Comparison of ENCODE assay signal across 7 mouse cellular contexts in the genomic region with DNA sequence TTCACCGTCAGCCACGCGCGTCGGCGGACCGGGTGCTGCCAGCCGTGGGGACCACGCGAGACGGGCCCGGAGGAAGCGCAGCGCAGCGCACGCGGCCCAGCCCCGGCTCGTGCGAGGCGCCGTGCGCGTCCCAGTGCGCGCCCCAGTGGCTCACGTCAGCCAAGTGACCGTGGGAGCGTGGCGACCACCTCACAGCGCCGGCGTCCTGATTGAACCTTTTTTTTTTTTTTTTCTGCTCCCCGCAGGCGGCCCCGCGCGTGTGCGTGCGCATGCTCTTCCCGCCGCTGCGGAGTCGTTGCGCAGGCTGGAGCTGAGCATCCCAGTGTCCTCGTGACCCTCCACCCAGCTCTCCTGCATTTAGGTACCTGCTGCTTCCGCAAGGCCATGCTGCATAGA. TPM values are rescaled to one million over a fixed set of nuclear protein-coding genes. Genes with fewer than 3 reads are reported as not detected.
DNase-seq lines count a peak whose midpoint lies in the region; ATAC-seq and TF ChIP-seq lines count a peak whose summit lies in the region.

Gene Lonrf2 (minus strand): TSS at position 235 of the 396 bp plus-strand sequence.

- H3K4me2 ChIP-seq in embryonic facial prominence, embryonic 12.5 days (replicated peaks) = peak within 1 kb of the TSS; percentile 100
- peak within 1 kb of the TSS; percentile 97 for H3K4me2 ChIP-seq in hindbrain, embryonic 13.5 days
- peak within 1 kb of the TSS; percentile 100 for H3K4me2 ChIP-seq in limb, embryonic 11.5 days (ENCODE audit: low read depth, severe bottlenecking)

- H3K36me3 ChIP-seq in ES-Bruce4 (ENCODE audit: control insufficient read depth, insufficient read depth, low read length, poor library complexity, severe bottlenecking) = no peaks in the 10 kb centered on the region
- no peaks in the 10 kb centered on the region for H3K36me3 ChIP-seq in G1E (replicated peaks)
- H3K36me3 ChIP-seq in embryonic facial prominence, embryonic 12.5 days = no peaks in the 10 kb centered on the region
- peaks cover 21% of the 10 kb centered on the region for H3K36me3 ChIP-seq in hindbrain, embryonic 13.5 days
- H3K36me3 ChIP-seq in limb, embryonic 11.5 days (ENCODE audit: control insufficient read depth, insufficient read depth, low read length) = no peaks in the 10 kb centered on the region

- no peak for DNase-seq in G1E (ENCODE audit: low spot score)
- peak; percentile 53 for DNase-seq in limb, embryonic 11.5 days (ENCODE audit: low spot score)
- DNase-seq in retina, postnatal 7 days (ENCODE audit: low read depth, low spot score) = peak; percentile 46
- DNase-seq in adipocyte (ENCODE audit: low spot score) = no peak

- no peaks in the 10 kb centered on the region for H3K9me3 ChIP-seq in ES-Bruce4 (replicated peaks; ENCODE audit: control insufficient read depth, insufficient read depth, low read length, poor library complexity, severe bottlenecking)
- peaks cover 13% of the 10 kb centered on the region for H3K9me3 ChIP-seq in G1E (replicated peaks)
- H3K9me3 ChIP-seq in embryonic facial prominence, embryonic 12.5 days = 0 out of 2 replicates have a peak, but pooled peaks cover 3% of the 10 kb centered on the region
- no peaks in the 10 kb centered on the region for H3K9me3 ChIP-seq in hindbrain, embryonic 13.5 days
- H3K9me3 ChIP-seq in limb, embryonic 11.5 days (ENCODE audit: control insufficient read depth, low read length) = no peaks in the 10 kb centered on the region

- WGBS in embryonic facial prominence, embryonic 12.5 days = 1% methylated on average over 46 of the region's 47 CpGs
- WGBS in hindbrain, embryonic 13.5 days = 1% methylated on average over 47 of the region's 47 CpGs
- WGBS in limb, embryonic 11.5 days = 2% methylated on average over 47 of the region's 47 CpGs

- TF ChIP-seq POLR2A in ES-Bruce4 (IDR thresholded peaks at IDR 0.05; ENCODE audit: insufficient read depth, low read length) = no peak

- no peaks in the 10 kb centered on the region; the same call in 1 of the 2 replicates for H3K27me3 ChIP-seq in ES-Bruce4 (ENCODE audit: control insufficient read depth, insufficient read depth, low read length, poor library complexity, severe bottlenecking)
- H3K27me3 ChIP-seq in G1E (ENCODE audit: insufficient read depth, low read length) = no peaks in the 10 kb centered on the region; the same call in 1 of the 2 replicates
- peaks cover 30% of the 10 kb centered on the region for H3K27me3 ChIP-seq in embryonic facial prominence, embryonic 12.5 days
- H3K27me3 ChIP-seq in hindbrain, embryonic 13.5 days = peaks cover 22% of the 10 kb centered on the region; the same call in 1 of the 2 replicates
- peaks cover 26% of the 10 kb centered on the region for H3K27me3 ChIP-seq in limb, embryonic 11.5 days (ENCODE audit: control insufficient read depth, insufficient read depth, low read length)

- no peak for ATAC-seq in G1E (ENCODE audit: extremely low read depth, insufficient number of reproducible peaks, low FRiP score, poor library complexity, severe bottlenecking)
- ATAC-seq in embryonic facial prominence, embryonic 12.5 days (ENCODE audit: insufficient number of reproducible peaks, insufficient read depth, low FRiP score, low TSS enrichment) = peak; percentile 77
- peak; percentile 95 for ATAC-seq in hindbrain, embryonic 13.5 days (ENCODE audit: low FRiP score)
- peak; percentile 76; the same call in 1 of the 2 replicates for ATAC-seq in limb, embryonic 11.5 days (ENCODE audit: insufficient number of reproducible peaks, low FRiP score, low TSS enrichment, low read depth)

- H3K27ac ChIP-seq in ES-Bruce4 (ENCODE audit: insufficient read depth, low read length) = no peak within 1 kb of the TSS
- no peak within 1 kb of the TSS for H3K27ac ChIP-seq in embryonic facial prominence, embryonic 12.5 days
- H3K27ac ChIP-seq in hindbrain, embryonic 13.5 days = peak within 1 kb of the TSS; percentile 98
- H3K27ac ChIP-seq in limb, embryonic 11.5 days (replicated peaks; ENCODE audit: low read depth, low read length) = no peak within 1 kb of the TSS

- H3K4me3 ChIP-seq in ES-Bruce4 (ENCODE audit: low read depth, low read length) = peak within 1 kb of the TSS; percentile 56
- H3K4me3 ChIP-seq in G1E (ENCODE audit: low read depth, low read length) = peak within 1 kb of the TSS; percentile 80
- H3K4me3 ChIP-seq in embryonic facial prominence, embryonic 12.5 days = peak within 1 kb of the TSS; percentile 67
- peak within 1 kb of the TSS; percentile 80 for H3K4me3 ChIP-seq in hindbrain, embryonic 13.5 days
- H3K4me3 ChIP-seq in limb, embryonic 11.5 days (ENCODE audit: low read depth, low read length) = peak within 1 kb of the TSS; percentile 63

- TF ChIP-seq CTCF in ES-Bruce4 (IDR thresholded peaks at IDR 0.05; ENCODE audit: low read depth, low read length) = no peak
- no peak for TF ChIP-seq CTCF in G1E (IDR thresholded peaks at IDR 0.05; ENCODE audit: low read depth, low read length)

- H3K9ac ChIP-seq in ES-Bruce4 (ENCODE audit: low read depth, poor library complexity, severe bottlenecking) = peak within 1 kb of the TSS; percentile 67
- peak within 1 kb of the TSS; percentile 78 for H3K9ac ChIP-seq in embryonic facial prominence, embryonic 12.5 days
- H3K9ac ChIP-seq in hindbrain, embryonic 13.5 days = peak within 1 kb of the TSS; percentile 93
- H3K9ac ChIP-seq in limb, embryonic 11.5 days (ENCODE audit: low read length) = peak within 1 kb of the TSS; percentile 63

- H3K4me1 ChIP-seq in ES-Bruce4 (ENCODE audit: control insufficient read depth, insufficient read depth, low read length) = no peaks in the 10 kb centered on the region
- H3K4me1 ChIP-seq in G1E (ENCODE audit: insufficient read depth, low read depth, low read length) = peaks cover 51% of the 10 kb centered on the region
- peaks cover 8% of the 10 kb centered on the region; the same call in 1 of the 2 replicates for H3K4me1 ChIP-seq in embryonic facial prominence, embryonic 12.5 days
- H3K4me1 ChIP-seq in hindbrain, embryonic 13.5 days (replicated peaks) = peaks cover 14% of the 10 kb centered on the region
- H3K4me1 ChIP-seq in limb, embryonic 11.5 days (ENCODE audit: control insufficient read depth, insufficient read depth, low read length) = no peaks in the 10 kb centered on the region; the same call in 1 of the 2 replicates

- TF ChIP-seq EP300 in ES-Bruce4 (IDR thresholded peaks at IDR 0.05; ENCODE audit: insufficient read depth, low read depth, low read length) = no peak

RNA-seq across cellular contexts. Expression of gene Lonrf2, which starts in this region (rescaled TPM):
- polyA plus RNA-seq in ES-Bruce4 (2011; ENCODE audit: insufficient read depth, insufficient read length, low read depth, missing spikeins) = 0.12 and 0.32 TPM in 2 replicates
- 41.8 and 42.0 TPM in 2 replicates for total RNA-seq in G1E (2014; fragmentation: Nextera tagmentation)
- 43.1 and 48.5 TPM in 2 replicates for total RNA-seq in G1E (2017)
- 2.8 and 2.9 TPM in 2 replicates for polyA plus RNA-seq in G1E (2012)
- polyA plus RNA-seq in embryonic facial prominence, embryonic 12.5 days (2016; fragmentation: Nextera tagmentation; extraction: Ambion mirVana) = 2.4 and 2.5 TPM in 2 replicates
- 14.7 and 16.1 TPM in 2 replicates for polyA plus RNA-seq in hindbrain, embryonic 13.5 days (2015; fragmentation: Nextera tagmentation; extraction: Ambion mirVana)
- 0.95 and 1.3 TPM in 2 replicates for polyA plus RNA-seq in limb, embryonic 11.5 days (2014; fragmentation: Nextera tagmentation; extraction: Ambion mirVana)

Comparison
In these comparisons a context has a peak if more than half of its experiments do, and no peak if none do; other contexts are left out.
1. DNase-seq: peak in limb, embryonic 11.5 days (single experiment) and retina, postnatal 7 days (single experiment); none in G1E (single experiment) and adipocyte (single experiment).
2. Peak in every context shown above with its lines, with median percentiles within 50 percentile points of each other: H3K4me3 ChIP-seq, H3K9ac ChIP-seq and H3K4me2 ChIP-seq.